8 mouse cellular contexts compared by ENCODE assay signal in genomic region chr1:134560396-134560795, GRCm38 (mm10). TPM values are rescaled to one million over a fixed set of nuclear protein-coding genes. Genes with fewer than 3 reads are reported as not detected.
DNase-seq lines count a peak whose midpoint lies in the region; ATAC-seq lines count a peak whose summit lies in the region.

No protein-coding gene starts in this region.

- H3K4me2 ChIP-seq in heart, embryonic 11.5 days, result peak overlapping the region; percentile 78
- H3K4me2 ChIP-seq in liver, embryonic 15.5 days, result peak overlapping the region; percentile 98

- H3K4me1 ChIP-seq in heart, embryonic 11.5 days (ENCODE audit: control insufficient read depth, insufficient read depth, low read length), result peaks cover 17% of the 10 kb centered on the region
- H3K4me1 ChIP-seq in erythroblast, embryonic 14.5 days (ENCODE audit: control insufficient read depth), result peaks cover 53% of the 10 kb centered on the region
- H3K4me1 ChIP-seq in liver, embryonic 15.5 days (replicated peaks), result peaks cover 58% of the 10 kb centered on the region

- no peaks in the 10 kb centered on the region for H3K36me3 ChIP-seq in heart, embryonic 11.5 days (ENCODE audit: control insufficient read depth, insufficient read depth, low read length)
- no peaks in the 10 kb centered on the region for H3K36me3 ChIP-seq in erythroblast, embryonic 14.5 days (ENCODE audit: control insufficient read depth)
- no peaks in the 10 kb centered on the region for H3K36me3 ChIP-seq in liver, embryonic 15.5 days (replicated peaks)

- H3K27ac ChIP-seq in heart, embryonic 11.5 days (ENCODE audit: low read depth, low read length), result peak overlapping the region; percentile 60
- H3K27ac ChIP-seq in liver, embryonic 15.5 days (replicated peaks), result peak overlapping the region; percentile 60

- no peaks in the 10 kb centered on the region for H3K27me3 ChIP-seq in heart, embryonic 11.5 days (ENCODE audit: control insufficient read depth, insufficient read depth, low read length)
- peaks cover 16% of the 10 kb centered on the region for H3K27me3 ChIP-seq in erythroblast, embryonic 14.5 days (ENCODE audit: control insufficient read depth)
- H3K27me3 ChIP-seq in liver, embryonic 15.5 days, result no peaks in the 10 kb centered on the region

- ATAC-seq in heart, embryonic 11.5 days (replicated peaks; ENCODE audit: insufficient number of reproducible peaks, low FRiP score, low TSS enrichment), result no peak; the same call in 1 of the 2 replicates
- peak; percentile 22 for ATAC-seq in inflammation-experienced regulatory T-cells, adult 6 months
- ATAC-seq in liver, embryonic 15.5 days (ENCODE audit: insufficient read depth), result peak; percentile 34
- no peak for ATAC-seq in granulocyte monocyte progenitor cell, adult 5-6 weeks (replicated peaks; ENCODE audit: poor library complexity, severe bottlenecking)

- peak overlapping the region; percentile 71 for H3K4me3 ChIP-seq in heart, embryonic 11.5 days (ENCODE audit: low read depth, low read length)
- H3K4me3 ChIP-seq in erythroblast, embryonic 14.5 days (replicated peaks), result peak overlapping the region; percentile 82
- peak overlapping the region; percentile 78 for H3K4me3 ChIP-seq in liver, embryonic 15.5 days (replicated peaks)

- no peak for DNase-seq in heart, postnatal 4 days
- peak; percentile 51 for DNase-seq in MN1 (ENCODE audit: low spot score)
- peak; percentile 38 for DNase-seq in ovary, postnatal 14 days (ENCODE audit: low spot score)

- 1% methylated on average over 39 of the region's 50 CpGs for WGBS in heart, embryonic 11.5 days (ENCODE audit: insufficient replicate concordance)
- under 1% methylated on average over 50 of the region's 50 CpGs for WGBS in liver, embryonic 15.5 days (ENCODE audit: insufficient replicate concordance)

- H3K9ac ChIP-seq in heart, embryonic 11.5 days (ENCODE audit: low read depth, low read length), result peak overlapping the region; percentile 82
- peak overlapping the region; percentile 77 for H3K9ac ChIP-seq in liver, embryonic 15.5 days

- no peaks in the 10 kb centered on the region for H3K9me3 ChIP-seq in heart, embryonic 11.5 days (replicated peaks; ENCODE audit: control insufficient read depth, low read length)
- no peaks in the 10 kb centered on the region for H3K9me3 ChIP-seq in erythroblast, embryonic 14.5 days (ENCODE audit: control insufficient read depth, low read length)
- H3K9me3 ChIP-seq in liver, embryonic 15.5 days (replicated peaks), result no peaks in the 10 kb centered on the region

RNA-seq across cellular contexts. Expression of gene Kdm5b, which starts 0.4 kb away (rescaled TPM):
- polyA plus RNA-seq in heart, embryonic 11.5 days (2014; fragmentation: Nextera tagmentation; extraction: Ambion mirVana), result 34.9 and 35.9 TPM in 2 replicates
- total RNA-seq in heart, postnatal 4 days (2021), result 10 to 100 TPM; 27.8 to 28.6 TPM
- polyA plus RNA-seq in erythroblast, embryonic 14.5 days (2012), result 0.01 and 0.05 TPM in 2 replicates
- polyA plus RNA-seq in inflammation-experienced regulatory T-cells, adult 6 months (2017; shearing (Covaris generic)), result 10 to 100 TPM in 2 of 3 experiments, 1 to 10 TPM in 1; 6.4 to 19.8 (median 16.5) TPM
- polyA plus RNA-seq in liver, embryonic 15.5 days (2015; fragmentation: Nextera tagmentation; extraction: Ambion mirVana), result 5.6 TPM in 2 replicates
- 17.4 and 28.4 TPM in 2 replicates for total RNA-seq in granulocyte monocyte progenitor cell, adult 5-6 weeks (2014; fragmentation: Nextera tagmentation)
- total RNA-seq in granulocyte monocyte progenitor cell, adult 5-6 weeks (2017), result 15.0 and 16.8 TPM in 2 replicates

RNA-seq across cellular contexts. Expression of gene Mgat4e, which starts 10.9 kb away (rescaled TPM):
- not detected in 2 replicates for polyA plus RNA-seq in heart, embryonic 11.5 days (2014; fragmentation: Nextera tagmentation; extraction: Ambion mirVana)
- not detected for total RNA-seq in heart, postnatal 4 days (2021)
- polyA plus RNA-seq in erythroblast, embryonic 14.5 days (2012), result not detected in 2 replicates
- not detected for polyA plus RNA-seq in inflammation-experienced regulatory T-cells, adult 6 months (2017; shearing (Covaris generic))
- polyA plus RNA-seq in liver, embryonic 15.5 days (2015; fragmentation: Nextera tagmentation; extraction: Ambion mirVana), result not detected in 2 replicates
- total RNA-seq in granulocyte monocyte progenitor cell, adult 5-6 weeks (2014; fragmentation: Nextera tagmentation), result not detected in 2 replicates
- total RNA-seq in granulocyte monocyte progenitor cell, adult 5-6 weeks (2017), result 0.10 TPM in 1 of 2 replicates, not detected in the other

Comparison
In these comparisons a context has a peak if more than half of its experiments do, and no peak if none do; other contexts are left out.
1. ATAC-seq: peak in inflammation-experienced regulatory T-cells, adult 6 months (single experiment) and liver, embryonic 15.5 days (single experiment); none in heart, embryonic 11.5 days (single experiment) and granulocyte monocyte progenitor cell, adult 5-6 weeks (single experiment).
2. Peak in every context shown above with its lines, with median percentiles within 50 percentile points of each other: H3K4me3 ChIP-seq.